In genomic region chr10:23127151-23127550, GRCm38 (mm10) we compare ENCODE assay signal across 13 mouse cellular contexts.
"Had no signal": no experiment of that assay in that cellular context is flagged by ENCODE, and none has a peak within 500 bp of the region (broad histone marks: within the 10 kb centered on the region; RNA-seq: fewer than 3 reads in every experiment).

No protein-coding gene starts in this region.

- H3K4me2 ChIP-seq: kidney, embryonic 15.5 days; limb, embryonic 15.5 days; liver, embryonic 12.5 days; lung, embryonic 15.5 days; midbrain, embryonic 13.5 days; neural tube, embryonic 15.5 days had no signal

- H3K4me3 ChIP-seq: kidney, embryonic 15.5 days; limb, embryonic 15.5 days; liver, embryonic 12.5 days; lung, embryonic 15.5 days; midbrain, embryonic 13.5 days; myocyte; neural tube, embryonic 15.5 days had no signal

- H3K9me3 ChIP-seq: kidney, embryonic 15.5 days; limb, embryonic 15.5 days; liver, embryonic 12.5 days; lung, embryonic 15.5 days; midbrain, embryonic 13.5 days; neural tube, embryonic 15.5 days had no signal

- H3K9ac ChIP-seq: kidney, embryonic 15.5 days; limb, embryonic 15.5 days; liver, embryonic 12.5 days; lung, embryonic 15.5 days; midbrain, embryonic 13.5 days; neural tube, embryonic 15.5 days had no signal

- ATAC-seq: liver, embryonic 12.5 days; midbrain, embryonic 13.5 days had no signal

- H3K27me3 ChIP-seq: kidney, embryonic 15.5 days; limb, embryonic 15.5 days; liver, embryonic 12.5 days; lung, embryonic 15.5 days; midbrain, embryonic 13.5 days; neural tube, embryonic 15.5 days had no signal

- H3K4me1 ChIP-seq: limb, embryonic 15.5 days; liver, embryonic 12.5 days; lung, embryonic 15.5 days; neural tube, embryonic 15.5 days had no signal

- H3K27ac ChIP-seq: kidney, embryonic 15.5 days; limb, embryonic 15.5 days; liver, embryonic 12.5 days; lung, embryonic 15.5 days; midbrain, embryonic 13.5 days; neural tube, embryonic 15.5 days had no signal

- H3K36me3 ChIP-seq: limb, embryonic 15.5 days; liver, embryonic 12.5 days; lung, embryonic 15.5 days; midbrain, embryonic 13.5 days; neural tube, embryonic 15.5 days had no signal

- DNase-seq: kidney, postnatal 14 days; layer of hippocampus, postnatal 36 days; right cerebral cortex, postnatal 4 days; spleen, adult 18-20 months; thymus, adult 18-20 months; thymus, postnatal 14 days had no signal
